Mouse (Mus musculus) mammary gland, adult 2 months (tissue): ENCODE measurements around the gene Acvrl1. TPM values are rescaled to one million over a fixed set of nuclear protein-coding genes. Genes with fewer than 3 reads are reported as not detected.

Source experiments
- polyA plus RNA-seq: library from polyadenylated mRNA; depleted of rRNA; stranded (reverse); fragments of >200 nt; gene quantifications from 2 replicates; pipeline ENCODE4 v1.2.3, GENCODE M21; 2012; ENCODE audit warnings: low replicate concordance; rRNA removed

Gene Acvrl1
- 49.7 and 54.4 TPM in 2 replicates for polyA plus RNA-seq

DNA sequence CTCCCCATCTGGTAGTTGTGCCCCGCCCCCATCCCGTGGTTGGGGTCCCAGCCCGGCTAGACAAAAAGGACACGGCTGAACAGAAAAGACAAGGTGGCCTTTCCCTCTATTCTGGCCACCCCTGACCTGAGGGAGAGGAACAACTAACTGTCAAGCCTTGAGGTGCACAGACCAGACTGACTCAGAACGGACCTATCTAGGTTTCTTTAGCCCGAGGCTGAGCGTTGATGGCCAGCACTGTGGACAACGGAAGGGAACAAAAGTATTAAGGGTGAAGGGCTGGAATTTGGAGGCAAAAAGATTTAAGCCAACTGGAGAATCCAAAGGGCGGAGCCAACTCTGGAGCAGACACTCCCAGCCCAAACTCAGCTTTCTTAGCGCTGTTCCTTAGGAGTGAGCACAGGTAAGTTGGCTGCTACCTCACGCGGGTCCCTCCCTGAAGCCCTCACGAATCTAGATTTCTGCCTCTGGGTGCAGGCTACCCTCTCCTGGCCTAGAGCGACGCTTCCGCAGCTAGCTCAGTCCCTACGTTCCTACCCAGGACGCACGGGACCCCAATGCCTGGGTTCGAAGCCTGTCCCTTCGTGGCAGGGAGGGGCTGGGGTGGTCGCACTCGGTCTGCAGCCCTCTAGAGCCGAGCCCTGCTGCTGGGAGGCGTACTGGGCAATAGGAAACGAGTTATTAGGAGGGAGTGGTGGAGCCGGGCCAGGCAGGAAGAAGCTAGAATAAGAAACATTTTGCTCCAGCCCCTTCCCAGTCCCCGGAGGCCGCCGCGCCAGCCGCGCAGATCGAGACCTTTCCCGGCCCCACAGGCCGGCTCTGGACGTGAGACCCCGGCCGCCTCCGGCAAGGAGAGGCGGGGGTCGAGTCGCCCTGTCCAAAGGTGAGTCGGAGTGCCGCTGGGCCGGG, at the start of gene Acvrl1:
Gene Acvrl1 (plus strand): TSS at position 342 of the 909 bp plus-strand sequence.

GRCm38 (mm10) chr15:101115511-101116110, 12.7 kb upstream of the Acvrl1 start, which contains the start of gene Ankrd33:
TSS of gene Ankrd33 (plus strand) at chr15:101115755.

DNA sequence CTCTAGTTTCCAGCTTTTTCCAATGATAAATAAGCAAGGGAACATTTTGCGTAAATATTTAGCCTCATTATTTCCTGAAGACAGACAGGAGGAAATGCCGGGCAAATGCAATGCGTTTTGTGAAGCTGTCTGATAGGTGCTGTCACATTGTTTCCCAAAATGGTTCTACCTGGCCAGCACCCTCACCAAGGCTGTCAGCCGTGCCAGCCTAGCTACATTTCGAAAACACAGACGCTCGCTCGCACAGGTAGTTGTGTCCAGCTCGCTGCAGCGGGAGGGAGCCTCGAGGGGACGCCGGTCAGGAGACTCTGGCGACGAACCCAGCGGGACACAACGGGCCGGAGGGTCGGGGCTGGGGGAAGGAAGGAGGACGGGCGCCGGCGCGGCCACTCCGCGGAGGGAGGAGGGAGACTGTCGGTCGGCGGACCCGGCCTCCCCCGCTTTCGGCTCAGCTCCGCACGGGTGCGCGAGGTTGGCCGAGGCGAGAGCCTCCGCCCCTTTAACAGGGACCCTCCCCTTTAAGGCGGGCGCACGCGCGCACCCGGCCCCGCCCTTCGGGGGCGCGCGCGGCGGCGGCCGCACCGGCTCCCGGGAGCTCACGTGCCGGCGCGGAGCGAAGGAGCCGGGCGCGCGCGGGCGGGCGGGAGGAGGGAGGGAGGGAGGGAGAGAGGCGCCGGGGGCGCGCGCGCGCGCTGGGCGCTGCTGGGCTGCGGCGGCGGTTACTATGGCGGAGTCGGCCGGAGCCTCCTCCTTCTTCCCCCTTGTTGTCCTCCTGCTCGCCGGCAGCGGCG, 45.3 kb downstream of the Acvrl1 start, which contains the start of gene Acvr1b:
Gene Acvr1b (plus strand): TSS at position 647 of the 791 bp plus-strand sequence.

Other genes starting within 250 kb of the Acvrl1 start
- gene Gm47841, start 81.1 kb upstream of the Acvrl1 start, polyA plus RNA-seq: 0.30 and 1.0 TPM in 2 replicates
- 6.8 and 13.7 TPM in 2 replicates for gene Fignl2, start 50.0 kb upstream of the Acvrl1 start, polyA plus RNA-seq
- gene Ankrd33, start 12.8 kb upstream of the Acvrl1 start, polyA plus RNA-seq: 0.12 TPM in 1 of 2 replicates, not detected in the other
- gene Acvr1b, start 45.5 kb downstream of the Acvrl1 start, polyA plus RNA-seq: 30.8 and 31.6 TPM in 2 replicates
- gene Grasp, start 95.7 kb downstream of the Acvrl1 start, polyA plus RNA-seq: 7.8 and 21.9 TPM in 2 replicates
- 28.9 and 38.2 TPM in 2 replicates for gene Nr4a1, start 125.7 kb downstream of the Acvrl1 start, polyA plus RNA-seq
- gene Atg101, start 155.8 kb downstream of the Acvrl1 start, polyA plus RNA-seq: 29.3 and 31.4 TPM in 2 replicates
- gene 6030408B16Rik, start 164.7 kb downstream of the Acvrl1 start, polyA plus RNA-seq: 0.62 and 0.76 TPM in 2 replicates
- 8.3 and 21.5 TPM in 2 replicates for gene Krt80, start 241.6 kb downstream of the Acvrl1 start, polyA plus RNA-seq